Mouse (Mus musculus) gastrocnemius, postnatal 4 days (tissue): Measurements from ENCODE around the gene Zfyve21. TPM values are rescaled to one million over a fixed set of nuclear protein-coding genes. Genes with fewer than 3 reads are reported as not detected.

Source experiments
- DNase-seq, 2 experiments: peaks; one replicate each; pipeline ENCODE4 v3.0.0; 2021 to 2022; ENCODE audit warnings: low spot score in 2 of 2, mixed read lengths in 2 of 2
- total RNA-seq, 2 experiments: library from RNA; stranded (reverse); gene quantifications; 2 replicates each; pipeline ENCODE4 v1.2.3; 2021

The Zfyve21 gene
- total RNA-seq, 2 experiments from 2014 or later = 35.8 TPM

DNA sequence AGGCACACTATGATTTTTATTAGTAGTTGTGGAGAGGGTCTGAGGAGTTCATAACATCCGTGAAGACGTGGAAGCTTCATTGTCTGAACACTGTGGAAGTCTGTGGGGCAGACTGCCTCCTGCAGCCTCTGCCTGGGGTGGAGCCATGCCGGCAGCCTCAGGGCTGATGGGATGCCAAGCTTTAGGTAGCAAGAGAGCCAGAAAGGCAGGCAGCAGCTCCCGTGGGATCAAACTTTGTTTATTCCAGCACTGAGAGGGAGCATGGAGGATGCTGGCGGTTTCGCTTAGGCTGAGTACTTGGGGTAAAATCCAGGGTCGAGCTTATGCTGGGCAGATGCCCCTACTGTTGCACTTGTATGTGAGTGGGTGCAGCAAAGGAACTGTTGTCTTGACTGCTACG is 16.7 kb upstream of the Zfyve21 start:
- no peak for DNase-seq

- no peak for DNase-seq
These were observed 15.5 kb upstream of the Zfyve21 start for GRCm38 (mm10) chr12:111798493-111798892.

DNA sequence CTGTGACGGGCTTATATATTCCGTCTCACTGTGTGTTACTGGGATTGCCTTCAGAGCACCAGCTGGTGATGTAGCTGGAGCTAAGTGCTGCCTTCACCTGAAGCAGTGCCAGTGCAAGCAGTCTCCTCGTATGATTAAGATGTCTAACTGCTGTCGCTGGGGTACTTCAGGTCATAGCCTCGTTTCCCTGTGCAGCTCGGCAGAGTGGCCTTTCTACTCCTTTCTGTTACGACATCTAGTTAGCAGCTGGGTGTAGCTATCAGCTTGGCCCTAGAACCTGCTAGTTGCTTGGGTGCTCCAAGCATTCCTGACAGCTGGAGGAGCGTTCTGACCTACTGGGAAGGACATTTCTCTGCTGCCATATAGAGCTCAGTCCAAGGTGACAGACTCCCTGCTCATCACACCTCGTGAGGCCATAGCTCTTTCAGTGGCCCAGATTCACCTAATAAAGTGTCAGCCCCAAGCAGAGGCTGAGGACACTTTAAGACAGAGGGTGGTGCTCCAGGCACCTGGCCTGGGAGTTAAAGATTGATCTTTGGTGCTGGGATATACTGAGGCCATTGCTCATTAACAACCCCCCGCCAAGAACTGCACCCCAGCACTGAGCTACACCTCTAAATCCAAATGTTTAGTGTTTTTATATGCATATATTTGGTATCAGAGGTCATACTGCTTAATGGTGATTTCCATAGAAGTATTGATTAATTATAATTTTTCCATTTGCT is 13.3 kb upstream of the Zfyve21 start:
- no peak for DNase-seq

DNA sequence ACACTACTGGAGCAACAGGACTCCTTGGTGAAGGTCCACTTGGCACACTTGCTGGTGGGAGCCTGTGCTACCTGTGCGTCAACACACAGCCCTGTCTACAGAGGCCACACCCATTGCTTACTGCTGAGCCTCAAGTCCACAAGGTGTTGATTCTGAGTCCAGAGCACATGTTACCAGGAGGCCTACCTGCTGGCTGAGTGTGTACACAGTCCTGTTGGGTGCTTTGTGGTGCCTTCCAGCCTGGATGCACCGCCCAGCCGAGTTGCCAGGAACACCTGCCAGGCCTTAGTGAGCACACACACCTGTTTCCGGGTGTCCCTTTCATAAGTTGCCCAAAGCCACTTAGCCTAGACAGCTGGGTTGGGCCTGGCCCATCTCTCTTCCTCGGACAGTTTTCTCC is 10.4 kb upstream of the Zfyve21 start:
- DNase-seq = no peak

DNA sequence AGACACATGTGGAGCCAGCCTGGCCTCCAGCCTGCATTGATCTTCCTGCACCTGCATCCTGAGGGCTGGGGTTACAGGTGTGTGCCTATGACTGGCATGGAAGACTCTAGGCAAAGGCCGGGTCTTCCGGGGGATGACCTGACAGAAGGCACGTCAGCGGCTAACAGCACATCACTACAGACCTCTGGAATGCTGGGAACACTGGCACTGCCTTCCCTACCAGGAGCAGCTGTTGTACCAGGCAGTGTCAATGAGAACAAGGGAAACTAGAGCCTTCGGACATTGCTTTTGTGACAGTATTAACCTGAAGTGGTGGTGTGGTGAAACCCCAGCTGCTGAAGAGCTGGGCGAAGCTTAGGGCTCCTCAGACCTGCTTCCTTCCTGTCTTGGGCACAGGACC is 5.2 kb upstream of the Zfyve21 start:
- no peak for DNase-seq

DNA sequence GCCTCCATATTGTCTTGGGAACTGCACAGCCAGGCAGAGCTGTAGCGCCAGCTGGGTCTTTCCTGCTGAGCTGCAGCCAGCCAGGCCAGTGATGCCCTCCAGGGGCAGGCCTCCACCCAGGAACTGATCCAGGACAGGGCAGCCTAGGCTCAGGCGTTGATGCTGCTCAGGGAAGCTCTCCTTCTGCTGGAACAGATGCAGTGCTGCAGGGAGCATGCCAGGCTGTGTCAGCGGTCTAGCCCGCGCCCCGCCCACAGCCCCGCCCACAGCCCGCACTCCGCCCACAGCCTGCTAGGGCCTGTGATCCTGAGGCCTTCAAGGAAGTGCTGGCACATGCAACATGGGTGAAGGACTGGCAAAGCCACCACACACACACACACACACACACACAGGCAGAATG is 4.2 kb upstream of the Zfyve21 start:
- peak; percentile 65 to 85 for DNase-seq

DNA sequence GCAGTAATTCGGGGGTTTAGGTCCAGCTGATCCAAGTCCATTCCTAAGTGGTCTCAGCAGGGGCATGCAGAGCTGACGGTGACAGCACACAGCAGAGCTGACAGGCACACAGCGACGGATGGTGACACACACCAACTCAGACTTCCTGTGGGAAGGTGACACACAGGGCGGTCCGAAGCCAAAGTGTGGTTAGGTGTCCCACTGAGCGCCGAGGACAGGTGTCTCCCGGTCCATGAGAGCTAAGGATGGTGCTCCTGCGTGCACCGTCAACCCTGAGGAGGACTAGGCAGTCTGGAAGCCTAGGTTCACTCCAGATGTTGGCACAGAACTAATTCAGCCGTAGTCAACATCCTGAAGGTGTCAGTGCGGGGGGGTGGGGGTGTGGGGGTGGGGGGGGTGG is 1.9 kb upstream of the Zfyve21 start:
- no peak for DNase-seq

DNA sequence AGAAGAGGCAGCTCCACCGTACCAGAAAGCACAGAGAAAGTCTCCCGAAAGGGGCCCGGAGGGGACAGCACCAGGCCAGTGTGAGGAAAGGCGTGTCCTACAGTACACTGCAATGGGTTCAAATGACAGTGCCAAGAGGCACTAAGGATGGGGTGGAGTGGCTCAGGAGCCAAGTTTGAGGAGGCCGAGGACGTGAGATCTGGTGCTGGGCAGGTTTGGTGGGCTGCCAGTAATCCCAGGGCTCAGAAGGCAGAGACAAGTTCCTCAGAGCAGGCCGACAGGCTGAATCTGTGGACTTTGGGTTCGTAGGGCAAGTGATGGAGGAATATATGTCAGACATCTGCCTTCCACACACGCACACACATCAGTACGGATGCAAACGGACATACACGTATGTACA is 1.4 kb upstream of the Zfyve21 start:
- no peak for DNase-seq

DNA sequence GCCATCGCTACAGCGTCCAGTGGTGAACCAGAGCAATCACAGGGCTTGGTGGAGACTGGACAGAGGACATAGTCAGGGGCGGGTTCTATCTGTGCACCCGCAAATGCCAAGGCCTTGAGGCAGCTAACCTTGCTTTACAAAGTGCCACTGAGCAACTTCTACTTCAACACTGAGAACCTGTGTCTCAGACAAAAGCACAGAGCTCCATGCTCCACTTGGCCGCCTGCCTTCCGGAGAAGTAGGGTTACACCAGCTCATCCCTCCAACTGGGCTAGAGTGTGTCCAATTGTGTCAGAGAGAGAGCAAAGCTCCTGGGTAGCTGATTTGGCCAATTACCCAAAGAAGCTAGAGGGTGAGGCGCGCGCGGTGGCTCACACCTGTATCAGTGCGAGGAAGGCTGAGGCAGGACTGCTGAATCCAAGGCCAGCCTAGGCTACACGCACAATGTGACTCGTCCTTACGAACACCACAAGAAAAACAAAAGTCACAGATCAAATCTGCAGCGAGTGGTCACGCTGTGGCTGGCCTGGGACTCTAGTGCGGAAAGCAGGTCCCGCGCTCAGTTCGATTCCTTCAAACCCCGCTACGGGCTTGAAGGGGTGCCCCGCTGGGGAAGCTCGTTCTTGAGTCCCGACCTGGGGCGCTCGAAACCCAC is 732 bp upstream of the Zfyve21 start:
- no peak for DNase-seq

DNA sequence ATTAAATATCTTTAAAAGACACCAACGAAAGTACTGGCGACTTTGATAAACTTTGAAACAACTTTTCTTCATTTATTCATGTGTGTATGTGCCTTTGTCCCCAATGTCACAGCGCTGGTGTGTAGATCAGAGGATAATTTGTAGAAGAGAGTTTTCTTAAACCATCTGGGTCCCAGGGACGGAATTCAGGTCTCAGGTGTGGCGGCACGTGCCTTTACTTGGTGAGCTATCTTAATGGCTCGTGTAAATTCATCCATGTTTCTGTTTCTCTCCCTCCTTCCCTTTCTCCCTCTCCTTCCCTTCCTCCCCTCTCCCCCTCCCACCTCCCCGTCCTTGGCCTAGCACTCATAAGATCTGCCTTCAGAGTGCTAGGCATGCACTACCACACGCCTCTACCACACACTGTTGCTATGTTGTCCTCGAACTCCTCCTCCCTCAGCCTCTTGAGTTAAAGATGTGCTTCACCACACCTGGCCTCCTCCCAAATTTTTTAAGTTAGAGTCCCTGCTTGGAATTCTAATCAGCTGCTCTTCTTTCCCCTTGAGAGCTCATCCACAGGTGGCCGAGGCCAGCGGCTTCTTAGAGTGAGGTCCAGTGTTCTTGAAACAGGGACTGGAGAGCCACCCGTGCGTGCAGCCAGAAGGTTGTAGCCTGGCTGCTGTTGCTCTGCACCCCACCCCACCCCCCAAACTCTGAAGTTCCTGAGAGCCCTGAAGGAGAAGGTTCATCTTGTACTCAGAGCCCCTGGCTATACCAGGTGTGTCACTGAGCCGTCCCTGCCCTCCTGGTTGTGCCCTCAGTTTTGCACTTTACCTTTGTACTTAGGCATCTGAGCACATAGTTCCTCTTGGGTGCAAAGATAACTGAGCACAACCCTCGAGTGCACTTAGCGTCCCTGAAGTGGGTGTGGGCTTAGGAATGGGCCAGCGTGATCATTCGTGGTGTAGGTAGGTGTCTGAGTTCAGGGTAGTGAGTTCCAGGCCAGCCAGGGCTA is 1.1 kb downstream of the Zfyve21 start:
- no peak for DNase-seq

- DNase-seq = peak in 1 of 2 experiments; percentile 41
These were observed 2.6 kb downstream of the Zfyve21 start for GRCm38 (mm10) chr12:111816528-111816927.

- no peak for DNase-seq
These were observed 3.0 kb downstream of the Zfyve21 start for GRCm38 (mm10) chr12:111816967-111817366.

DNA sequence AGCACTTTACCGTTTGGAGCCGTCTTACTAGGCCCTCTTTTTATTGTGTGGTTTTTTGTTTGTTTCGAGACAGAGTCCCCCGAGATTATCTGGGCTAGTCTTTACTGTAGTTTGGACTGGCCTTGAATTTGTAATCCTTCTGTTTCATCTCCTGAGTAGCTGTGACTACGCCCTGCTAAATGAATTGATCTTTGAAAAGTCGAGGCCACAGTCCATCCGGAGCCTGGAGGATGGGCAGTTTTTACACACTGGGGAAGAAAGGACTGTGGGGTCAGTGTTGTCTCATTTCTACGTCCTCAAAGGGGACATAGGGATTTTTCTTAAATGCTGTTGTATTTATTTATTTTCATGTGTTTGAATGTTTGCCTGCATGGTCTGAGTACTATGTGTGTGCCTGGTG is 4.0 kb downstream of the Zfyve21 start:
- DNase-seq = no peak

DNA sequence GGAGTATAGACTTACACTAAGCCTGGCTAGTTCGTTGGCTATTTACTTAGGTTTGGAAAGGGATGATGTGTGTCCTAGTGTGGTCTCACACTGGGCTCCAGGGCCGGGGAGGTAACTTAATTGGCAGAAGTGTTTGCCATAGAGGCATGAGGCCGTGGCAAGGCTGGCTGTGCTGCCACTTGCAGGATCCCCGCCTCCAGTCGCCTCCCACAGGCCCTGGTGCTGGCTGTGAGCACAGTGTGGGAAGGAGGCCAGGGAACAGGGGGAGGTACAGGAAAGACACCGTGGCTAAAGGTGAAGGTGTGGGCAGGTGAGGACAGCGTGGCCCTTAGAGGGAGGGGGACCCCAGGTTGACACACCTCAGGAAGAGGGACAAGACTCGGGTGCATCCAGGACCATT is 6.0 kb downstream of the Zfyve21 start:
- DNase-seq = no peak

GRCm38 (mm10) chr12:111820708-111821107 is 6.7 kb downstream of the Zfyve21 start:
- DNase-seq = no peak

GRCm38 (mm10) chr12:111821931-111822330 is 8.0 kb downstream of the Zfyve21 start:
- no peak for DNase-seq

- no peak for DNase-seq
These were observed 13.6 kb downstream of the Zfyve21 start for GRCm38 (mm10) chr12:111827556-111827955.

GRCm38 (mm10) chr12:111829447-111829846 is 15.5 kb downstream of the Zfyve21 start:
- DNase-seq = no peak

- no peak for DNase-seq
These were observed 16.0 kb downstream of the Zfyve21 start for GRCm38 (mm10) chr12:111829954-111830353.

GRCm38 (mm10) chr12:111830375-111830774 is 16.4 kb downstream of the Zfyve21 start:
- no peak for DNase-seq

GRCm38 (mm10) chr12:111832643-111833042 is 18.7 kb downstream of the Zfyve21 start:
- DNase-seq = no peak

- DNase-seq = no peak
These were observed 19.5 kb downstream of the Zfyve21 start for GRCm38 (mm10) chr12:111833457-111833856.
